Comparison of ENCODE assay signal across 13 mouse cellular contexts in the genomic region with DNA sequence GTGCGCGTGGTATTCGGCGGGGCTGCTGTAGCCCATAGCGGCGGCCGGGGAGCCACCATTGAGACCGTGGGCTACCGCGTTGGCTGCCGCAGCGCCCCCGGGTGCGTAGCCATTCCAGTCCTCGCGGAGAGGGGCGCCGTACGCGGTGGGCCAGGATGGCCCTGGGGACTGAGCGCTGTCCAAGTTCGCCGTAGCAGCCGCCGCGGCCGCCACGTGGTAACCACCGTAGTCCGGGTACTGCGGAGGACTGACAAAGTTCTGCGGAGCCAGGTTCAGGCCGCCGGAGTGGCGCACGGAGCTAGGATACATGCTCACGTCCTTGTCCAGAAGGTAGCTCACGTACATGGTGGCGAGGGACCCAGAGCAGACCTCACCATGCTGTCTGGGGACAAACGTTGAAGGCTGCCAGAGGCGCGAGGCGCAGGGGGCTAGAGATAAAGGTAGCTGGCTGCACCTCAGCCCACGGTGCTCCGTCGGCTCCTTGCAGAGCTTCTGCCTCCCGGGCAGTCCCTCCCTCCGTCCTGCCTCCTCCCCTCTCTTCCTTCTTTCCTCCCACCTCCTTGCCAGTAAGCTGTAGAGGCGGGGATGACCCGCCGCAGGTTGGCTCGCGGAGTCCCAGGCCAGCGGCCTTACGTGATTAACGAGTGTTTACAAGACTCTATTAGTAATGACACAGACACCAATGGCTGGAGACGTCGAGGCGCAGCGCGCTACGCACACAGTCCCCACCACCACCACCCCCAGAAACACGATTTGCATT. TPM values are rescaled to one million over a fixed set of nuclear protein-coding genes. Genes with fewer than 3 reads are reported as not detected.
DNase-seq lines count a peak whose midpoint lies in the region; ATAC-seq and TF ChIP-seq lines count a peak whose summit lies in the region.
"Had no signal": no experiment of that assay in that cellular context is flagged by ENCODE, and none has a peak within 500 bp of the region (broad histone marks: within the 10 kb centered on the region; RNA-seq: fewer than 3 reads in every experiment).

A gene (minus strand): TSS at position 633 of the 760 bp plus-strand sequence.

- no peak within 1 kb of the TSS for H3K4me2 ChIP-seq in forebrain, embryonic 11.5 days (ENCODE audit: low read depth, low read length, severe bottlenecking)
- no peak within 1 kb of the TSS for H3K4me2 ChIP-seq in forebrain, embryonic 15.5 days (replicated peaks)
- H3K4me2 ChIP-seq in liver, embryonic 16.5 days (ENCODE audit: low read depth, low read length): no peak within 1 kb of the TSS

- peaks cover 2% of the 10 kb centered on the region for H3K4me1 ChIP-seq in forebrain, embryonic 11.5 days (replicated peaks; ENCODE audit: control insufficient read depth, insufficient read depth, low read length)
- peaks cover 17% of the 10 kb centered on the region for H3K4me1 ChIP-seq in forebrain, embryonic 15.5 days
- no peaks in the 10 kb centered on the region for H3K4me1 ChIP-seq in thymus, adult 2 months (replicated peaks; ENCODE audit: control insufficient read depth, insufficient read depth, low read length)
- no peaks in the 10 kb centered on the region for H3K4me1 ChIP-seq in liver, embryonic 16.5 days (ENCODE audit: control insufficient read depth, low read depth, low read length)

- peaks cover 100% of the 10 kb centered on the region for H3K27me3 ChIP-seq in forebrain, embryonic 11.5 days (ENCODE audit: control insufficient read depth, insufficient read depth, low read length)
- peaks cover 99% of the 10 kb centered on the region for H3K27me3 ChIP-seq in forebrain, embryonic 15.5 days
- H3K27me3 ChIP-seq in thymus, adult 2 months (ENCODE audit: control insufficient read depth, insufficient read depth, low read length): peaks cover 34% of the 10 kb centered on the region
- peaks cover 98% of the 10 kb centered on the region for H3K27me3 ChIP-seq in liver, embryonic 16.5 days (ENCODE audit: control insufficient read depth, insufficient read depth, low read depth, low read length)

- no peak for TF ChIP-seq CTCF in thymus, adult 2 months (IDR thresholded peaks at IDR 0.05; ENCODE audit: borderline replicate concordance, control insufficient read depth, extremely low read depth, insufficient read depth, low read length, poor library complexity)

- H3K36me3 ChIP-seq in forebrain, embryonic 11.5 days (ENCODE audit: control insufficient read depth, insufficient read depth, low read length): no peaks in the 10 kb centered on the region
- no peaks in the 10 kb centered on the region for H3K36me3 ChIP-seq in forebrain, embryonic 15.5 days
- H3K36me3 ChIP-seq in thymus, adult 2 months (ENCODE audit: control insufficient read depth, insufficient read depth, low read length): no peaks in the 10 kb centered on the region
- H3K36me3 ChIP-seq in liver, embryonic 16.5 days (ENCODE audit: control insufficient read depth, insufficient read depth): no peaks in the 10 kb centered on the region

- no peak within 1 kb of the TSS for H3K4me3 ChIP-seq in forebrain, embryonic 11.5 days (ENCODE audit: low read depth, low read length)
- H3K4me3 ChIP-seq in forebrain, embryonic 15.5 days: no peak within 1 kb of the TSS
- H3K4me3 ChIP-seq in thymus, adult 2 months (ENCODE audit: control insufficient read depth, insufficient read depth, low read length): no peak within 1 kb of the TSS
- H3K4me3 ChIP-seq in liver, embryonic 16.5 days (ENCODE audit: low read depth, low read length): peak within 1 kb of the TSS; percentile 17; the same call in 1 of the 2 replicates
- H3K4me3 ChIP-seq: erythroblast, embryonic 14.5 days; layer of hippocampus, adult 2 months had no signal

- under 1% methylated on average over 59 of the region's 63 CpGs for WGBS in forebrain, embryonic 11.5 days
- WGBS in forebrain, embryonic 15.5 days: under 1% methylated on average over 55 of the region's 63 CpGs
- WGBS in thymus, adult 2 months: 4% methylated on average over 59 of the region's 63 CpGs
- WGBS in liver, embryonic 16.5 days (ENCODE audit: insufficient replicate concordance): 2% methylated on average over 63 of the region's 63 CpGs

- TF ChIP-seq POLR2A in thymus, adult 2 months (IDR thresholded peaks at IDR 0.05; ENCODE audit: control insufficient read depth, extremely low read depth, insufficient read depth, low read length, poor library complexity): 0 out of 2 replicates have a peak, but pooled peaks have one; percentile 23

- H3K9me3 ChIP-seq in forebrain, embryonic 11.5 days (ENCODE audit: control insufficient read depth, low read length): no peaks in the 10 kb centered on the region
- no peaks in the 10 kb centered on the region for H3K9me3 ChIP-seq in forebrain, embryonic 15.5 days
- H3K9me3 ChIP-seq in liver, embryonic 16.5 days (replicated peaks; ENCODE audit: control insufficient read depth, low read length): no peaks in the 10 kb centered on the region

- no peak within 1 kb of the TSS for H3K9ac ChIP-seq in forebrain, embryonic 11.5 days (ENCODE audit: low read length)
- no peak within 1 kb of the TSS for H3K9ac ChIP-seq in forebrain, embryonic 15.5 days (replicated peaks)
- H3K9ac ChIP-seq in liver, embryonic 16.5 days (ENCODE audit: low read depth, low read length): no peak within 1 kb of the TSS

- H3K27ac ChIP-seq in forebrain, embryonic 11.5 days (ENCODE audit: low read depth, low read length): no peak within 1 kb of the TSS
- H3K27ac ChIP-seq in forebrain, embryonic 15.5 days (replicated peaks): no peak within 1 kb of the TSS
- no peak within 1 kb of the TSS for H3K27ac ChIP-seq in thymus, adult 2 months (ENCODE audit: control insufficient read depth, insufficient read depth, low read length)
- H3K27ac ChIP-seq in liver, embryonic 16.5 days (ENCODE audit: low read length): no peak within 1 kb of the TSS
- H3K27ac ChIP-seq: layer of hippocampus, adult 2 months had no signal

- DNase-seq in forebrain, embryonic 11.5 days (ENCODE audit: low spot score): no peak
- no peak for DNase-seq in thymus, adult 2 months
- no peak for DNase-seq in thymus, postnatal 10 days (ENCODE audit: low spot score in 2 of 2)
- no peak for DNase-seq in urinary bladder, postnatal 25 days (ENCODE audit: low spot score)
- no peak for DNase-seq in spleen, postnatal 14 days (ENCODE audit: low spot score in 2 of 2)
- DNase-seq in left cerebral cortex, postnatal 14 days (ENCODE audit: low spot score in 2 of 2): no peak
- DNase-seq: adrenal gland, postnatal 25 days; thymus, postnatal 14 days had no signal

- intact Hi-C loops in left cerebral cortex, postnatal 14 days (cut with DNase I): loop anchor here (5.0 kb wide), 1 partner anchor 115 kb away; no protein-coding TSS in a partner anchor

- peak; percentile 21; the same call in 1 of the 2 replicates for ATAC-seq in forebrain, embryonic 11.5 days (replicated peaks; ENCODE audit: low FRiP score)
- no peak for ATAC-seq in forebrain, embryonic 15.5 days (replicated peaks)
- no peak for ATAC-seq in liver, embryonic 16.5 days (ENCODE audit: low read depth)

RNA-seq across cellular contexts. Expression of the gene that starts here (rescaled TPM):
- polyA plus RNA-seq in forebrain, embryonic 11.5 days (2014; fragmentation: Nextera tagmentation; extraction: Ambion mirVana): not detected in 2 replicates
- not detected in 2 replicates for polyA plus RNA-seq in forebrain, embryonic 15.5 days (2015; fragmentation: Nextera tagmentation; extraction: Ambion mirVana)
- polyA plus RNA-seq in thymus, adult 2 months (2012; rRNA removed): 0.32 TPM in 2 replicates
- 0.18 TPM in 1 of 2 replicates, not detected in the other for polyA plus RNA-seq in liver, embryonic 16.5 days (2015; fragmentation: Nextera tagmentation; extraction: Ambion mirVana)
- total RNA-seq in left cerebral cortex, postnatal 14 days (2021): not detected
- total RNA-seq: adrenal gland, postnatal 25 days; layer of hippocampus, adult 2 months; neutrophil, adult 5-6 weeks had no signal

Comparison
In these comparisons a context has a peak if more than half of its experiments do, and no peak if none do; other contexts are left out.
1. Peak in ATAC-seq in forebrain, embryonic 11.5 days; RNA of the gene not detected or under 1 TPM.